In the genomic region with DNA sequence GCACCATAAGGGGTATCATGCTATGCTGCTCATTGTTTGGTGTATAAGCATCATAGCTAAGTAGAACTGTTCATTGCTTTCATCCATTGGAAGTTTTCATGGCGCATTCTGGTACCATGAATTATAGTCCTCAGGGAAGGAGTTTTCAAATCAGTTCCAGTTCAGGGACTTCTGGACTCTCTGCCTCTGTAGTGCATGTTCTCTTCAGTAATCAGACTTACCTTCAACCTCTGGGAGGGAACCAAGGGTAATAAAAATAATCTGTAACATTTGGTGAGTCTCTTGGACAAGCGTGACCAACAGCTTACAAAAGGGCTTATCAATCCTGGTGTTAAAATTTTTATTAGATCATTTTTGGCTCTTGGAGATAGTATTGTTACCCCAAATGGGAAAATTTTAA, we compare ENCODE assay signal across 32 mouse cellular contexts.
"Had no signal": no experiment of that assay in that cellular context is flagged by ENCODE, and none has a peak within 500 bp of the region (broad histone marks: within the 10 kb centered on the region; RNA-seq: fewer than 3 reads in every experiment).

No protein-coding gene starts in this region.

- ATAC-seq: liver, embryonic 12.5 days; liver, postnatal 0 days; lung, postnatal 0 days; midbrain, embryonic 13.5 days; midbrain, embryonic 15.5 days; midbrain, embryonic 16.5 days had no signal

- H3K36me3 ChIP-seq: limb, embryonic 10.5 days; limb, embryonic 12.5 days; limb, embryonic 13.5 days; limb, embryonic 15.5 days; liver, embryonic 12.5 days; liver, embryonic 13.5 days; liver, embryonic 15.5 days; lung, embryonic 15.5 days; midbrain, embryonic 10.5 days; midbrain, embryonic 12.5 days; midbrain, embryonic 13.5 days; midbrain, embryonic 15.5 days; neural tube, embryonic 12.5 days had no signal

- H3K27ac ChIP-seq: limb, embryonic 10.5 days; limb, embryonic 12.5 days; limb, embryonic 13.5 days; limb, embryonic 15.5 days; liver, embryonic 12.5 days; liver, embryonic 13.5 days; liver, embryonic 14.5 days; liver, embryonic 15.5 days; lung, embryonic 15.5 days; macrophage; midbrain, embryonic 10.5 days; midbrain, embryonic 12.5 days; midbrain, embryonic 13.5 days; midbrain, embryonic 15.5 days; neural tube, embryonic 12.5 days had no signal

- H3K4me3 ChIP-seq: limb, embryonic 10.5 days; limb, embryonic 12.5 days; limb, embryonic 13.5 days; limb, embryonic 15.5 days; liver, embryonic 12.5 days; liver, embryonic 13.5 days; liver, embryonic 15.5 days; lung, embryonic 15.5 days; megakaryocyte, embryonic 14.5 days; midbrain, embryonic 10.5 days; midbrain, embryonic 12.5 days; midbrain, embryonic 13.5 days; midbrain, embryonic 15.5 days; myocyte; neural tube, embryonic 12.5 days had no signal

- H3K4me2 ChIP-seq: limb, embryonic 12.5 days; limb, embryonic 13.5 days; limb, embryonic 15.5 days; liver, embryonic 11.5 days; liver, embryonic 12.5 days; liver, embryonic 13.5 days; liver, embryonic 15.5 days; lung, embryonic 14.5 days; lung, embryonic 15.5 days; midbrain, embryonic 11.5 days; midbrain, embryonic 12.5 days; midbrain, embryonic 13.5 days; midbrain, embryonic 15.5 days; neural tube, embryonic 12.5 days had no signal

- DNase-seq: left cerebral cortex, postnatal 4 days; liver; liver, embryonic 13.5 days; liver, postnatal 0 days; lung, adult 18-20 months; lung, adult 2 months; lung, embryonic 14.5 days; lung, postnatal 10 days; lung, postnatal 14 days; lung, postnatal 36 days; lung, postnatal 4 days; midbrain, embryonic 14.5 days had no signal

- H3K9ac ChIP-seq: limb, embryonic 12.5 days; limb, embryonic 13.5 days; limb, embryonic 15.5 days; liver, embryonic 12.5 days; liver, embryonic 13.5 days; liver, embryonic 14.5 days; liver, embryonic 15.5 days; liver, postnatal 0 days; lung, embryonic 14.5 days; lung, embryonic 15.5 days; midbrain, embryonic 12.5 days; midbrain, embryonic 13.5 days; midbrain, embryonic 15.5 days; neural tube, embryonic 12.5 days had no signal

- H3K4me1 ChIP-seq: limb, embryonic 10.5 days; limb, embryonic 12.5 days; limb, embryonic 13.5 days; limb, embryonic 15.5 days; liver, embryonic 12.5 days; liver, embryonic 13.5 days; liver, embryonic 15.5 days; lung, embryonic 15.5 days; megakaryocyte, embryonic 14.5 days; midbrain, embryonic 10.5 days; midbrain, embryonic 12.5 days; midbrain, embryonic 13.5 days; midbrain, embryonic 15.5 days; neural tube, embryonic 12.5 days had no signal

- H3K27me3 ChIP-seq: limb, embryonic 12.5 days; limb, embryonic 13.5 days; limb, embryonic 15.5 days; liver, embryonic 12.5 days; liver, embryonic 13.5 days; liver, embryonic 15.5 days; lung, embryonic 15.5 days; megakaryocyte, embryonic 14.5 days; midbrain, embryonic 12.5 days; midbrain, embryonic 13.5 days; midbrain, embryonic 15.5 days; neural tube, embryonic 12.5 days had no signal

- H3K9me3 ChIP-seq: limb, embryonic 10.5 days; limb, embryonic 12.5 days; limb, embryonic 13.5 days; limb, embryonic 15.5 days; liver, embryonic 12.5 days; liver, embryonic 13.5 days; liver, embryonic 15.5 days; lung, embryonic 15.5 days; midbrain, embryonic 10.5 days; midbrain, embryonic 12.5 days; midbrain, embryonic 15.5 days; neural tube, embryonic 12.5 days had no signal
